Mouse (Mus musculus): ENCODE data around the gene Fam171a1. TPM values are rescaled to one million over a fixed set of nuclear protein-coding genes. Genes with fewer than 3 reads are reported as not detected.
A peak's percentile ranks its signal among the peaks of the same experiment; 100 is the strongest.

Gene Fam171a1
- total RNA-seq, 2 experiments from 2014 or later, result 71.5 to 72.8 TPM

GRCm38 (mm10) chr2:3218225-3218624, 104.2 kb downstream of the Fam171a1 start:
- intact Hi-C loops (cut with DNase I), result loop anchor here (1.0 to 5.0 kb wide), 3 partner anchors 46 to 99 kb away; partner anchors contain the start of gene Nmt2
- H3K27ac ChIP-seq, result peak overlapping the region; percentile 70
- DNase-seq (ENCODE audit: extremely low spot score in 1 of 2, low spot score in 2 of 2), result peak; percentile 82 to 85
- TF ChIP-seq CTCF (IDR thresholded peaks at IDR 0.05), result no peak
- H3K4me3 ChIP-seq, result no peak overlapping the region

- H3K27ac ChIP-seq, result 0 out of 2 replicates have a peak overlapping the region, but pooled peaks have one; percentile 8
- TF ChIP-seq CTCF (IDR thresholded peaks at IDR 0.05), result peak; percentile 48
- no peak overlapping the region for H3K4me3 ChIP-seq
- intact Hi-C loops (cut with DNase I), result no loop called here
- no peak for DNase-seq (ENCODE audit: extremely low spot score in 1 of 2, low spot score in 2 of 2)
Measured at GRCm38 (mm10) chr2:3228475-3228874, 114.5 kb downstream of the Fam171a1 start.

- TF ChIP-seq CTCF (IDR thresholded peaks at IDR 0.05), result peak; percentile 93
- intact Hi-C loops (cut with DNase I), result loop anchor here (1.0 kb wide), 1 partner anchor 111 kb away; no protein-coding TSS in a partner anchor
- H3K4me3 ChIP-seq, result no peak overlapping the region
- H3K27ac ChIP-seq, result 0 out of 2 replicates have a peak overlapping the region, but pooled peaks have one; percentile 8
- peak; percentile 77 to 78 for DNase-seq (ENCODE audit: extremely low spot score in 1 of 2, low spot score in 2 of 2)
Measured at GRCm38 (mm10) chr2:3229060-3229459, 115.0 kb downstream of the Fam171a1 start.

GRCm38 (mm10) chr2:3239255-3239654, 125.2 kb downstream of the Fam171a1 start:
- intact Hi-C loops (cut with DNase I), result no loop called here
- no peak for TF ChIP-seq CTCF (IDR thresholded peaks at IDR 0.05)
- Histone ChIP-seq H3K4me3 (no peak overlapping the region), H3K27ac (no peak overlapping the region)
- no peak for DNase-seq (ENCODE audit: extremely low spot score in 1 of 2, low spot score in 2 of 2)

- TF ChIP-seq CTCF (IDR thresholded peaks at IDR 0.05), result no peak
- no peak overlapping the region for H3K27ac ChIP-seq
- intact Hi-C loops (cut with DNase I), result no loop called here
- no peak for DNase-seq (ENCODE audit: extremely low spot score in 1 of 2, low spot score in 2 of 2)
- H3K4me3 ChIP-seq, result no peak overlapping the region
Measured at GRCm38 (mm10) chr2:3244251-3244650, 130.2 kb downstream of the Fam171a1 start.

- H3K27ac ChIP-seq, result no peak overlapping the region
- no peak for DNase-seq (ENCODE audit: extremely low spot score in 1 of 2, low spot score in 2 of 2)
- intact Hi-C loops (cut with DNase I), result no loop called here
- TF ChIP-seq CTCF (IDR thresholded peaks at IDR 0.05), result no peak
- H3K4me3 ChIP-seq, result no peak overlapping the region
Measured at GRCm38 (mm10) chr2:3251309-3251708, 137.3 kb downstream of the Fam171a1 start.

- Histone ChIP-seq H3K27ac (no peak overlapping the region), H3K4me3 (no peak overlapping the region)
- DNase-seq (ENCODE audit: extremely low spot score in 1 of 2, low spot score in 2 of 2), result no peak
- no peak for TF ChIP-seq CTCF (IDR thresholded peaks at IDR 0.05)
- intact Hi-C loops (cut with DNase I), result no loop called here
Measured at GRCm38 (mm10) chr2:3266466-3266865, 152.4 kb downstream of the Fam171a1 start.

- DNase-seq (ENCODE audit: extremely low spot score in 1 of 2, low spot score in 2 of 2), result no peak
- Histone ChIP-seq H3K27ac (no peak overlapping the region), H3K4me3 (no peak overlapping the region)
- TF ChIP-seq CTCF (IDR thresholded peaks at IDR 0.05), result no peak
- intact Hi-C loops (cut with DNase I), result no loop called here
Measured at GRCm38 (mm10) chr2:3267879-3268278, 153.9 kb downstream of the Fam171a1 start.

- intact Hi-C loops (cut with DNase I), result no loop called here
- no peak for DNase-seq (ENCODE audit: extremely low spot score in 1 of 2, low spot score in 2 of 2)
- no peak for TF ChIP-seq CTCF (IDR thresholded peaks at IDR 0.05)
- H3K27ac ChIP-seq, result no peak overlapping the region
- no peak overlapping the region for H3K4me3 ChIP-seq
Measured at GRCm38 (mm10) chr2:3273349-3273748, 159.3 kb downstream of the Fam171a1 start.

GRCm38 (mm10) chr2:3276106-3276505, 162.1 kb downstream of the Fam171a1 start:
- TF ChIP-seq CTCF (IDR thresholded peaks at IDR 0.05), result no peak
- intact Hi-C loops (cut with DNase I), result no loop called here

More at GRCm38 (mm10) chr2:3276106-3276505, 162.1 kb downstream of the Fam171a1 start:
- DNase-seq (ENCODE audit: extremely low spot score in 1 of 2, low spot score in 2 of 2), result no peak
- no peak overlapping the region for H3K4me3 ChIP-seq
- H3K27ac ChIP-seq, result no peak overlapping the region

Small RNA genes within 50 kb of the gene (microRNA-seq; reads per million reads assigned to microRNA genes)
- 0 reads per million in 2 experiments for gene Gm27306

Other genes with a start within 250 kb of the Fam171a1 start
- gene Nmt2, start 170.0 kb downstream of the Fam171a1 start, total RNA-seq (2021), result 10 to 100 TPM; 94.3 to 99.9 TPM
- gene Rpp38, start 218.4 kb downstream of the Fam171a1 start, total RNA-seq (2021), result 1 to 10 TPM; 8.3 to 9.0 TPM
- gene Acbd7, start 221.9 kb downstream of the Fam171a1 start, total RNA-seq (2021), result 1 to 10 TPM in 1 of 2 experiments, not detected in 1; 1.2 TPM